Comparison of ENCODE assay signal across 8 mouse cellular contexts in genomic region chr7:142537879-142538278, GRCm38 (mm10). TPM values are rescaled to one million over a fixed set of nuclear protein-coding genes. Genes with fewer than 3 reads are reported as not detected.
DNase-seq lines count a peak whose midpoint lies in the region; ATAC-seq lines count a peak whose summit lies in the region.
"Had no signal": no experiment of that assay in that cellular context is flagged by ENCODE, and none has a peak within 500 bp of the region (broad histone marks: within the 10 kb centered on the region; RNA-seq: fewer than 3 reads in every experiment).

No protein-coding gene starts in this region.

- H3K4me3 ChIP-seq in forebrain, embryonic 15.5 days = no peak overlapping the region
- no peak overlapping the region for H3K4me3 ChIP-seq in limb, embryonic 11.5 days (ENCODE audit: low read depth, low read length)
- H3K4me3 ChIP-seq in midbrain, embryonic 13.5 days (replicated peaks) = no peak overlapping the region

- no peak overlapping the region for H3K27ac ChIP-seq in forebrain, embryonic 15.5 days (replicated peaks)
- H3K27ac ChIP-seq in limb, embryonic 11.5 days (replicated peaks; ENCODE audit: low read depth, low read length) = peak overlapping the region; percentile 98
- peak overlapping the region; percentile 48 for H3K27ac ChIP-seq in midbrain, embryonic 13.5 days
- H3K27ac ChIP-seq: macrophage had no signal

- H3K9ac ChIP-seq in forebrain, embryonic 15.5 days (replicated peaks) = no peak overlapping the region
- no peak overlapping the region for H3K9ac ChIP-seq in limb, embryonic 11.5 days (ENCODE audit: low read length)
- 0 out of 2 replicates have a peak overlapping the region, but pooled peaks have one; percentile 37 for H3K9ac ChIP-seq in midbrain, embryonic 13.5 days (replicated peaks)

- DNase-seq in R1 (ENCODE audit: low read depth, low spot score) = peak; percentile 76
- peak; percentile 51 for DNase-seq in cerebellum, adult 11-12 months
- DNase-seq in induced T-regulatory cell, adult 2 months (ENCODE audit: low read depth) = peak; percentile 77
- DNase-seq in limb, embryonic 11.5 days (ENCODE audit: low spot score) = peak; percentile 98
- DNase-seq in spleen, postnatal 14 days (ENCODE audit: low spot score in 2 of 2) = peak; percentile 19 to 57

- 7% methylated on average over 6 of the region's 6 CpGs for WGBS in forebrain, embryonic 15.5 days
- 2% methylated on average over 6 of the region's 6 CpGs for WGBS in limb, embryonic 11.5 days
- WGBS in midbrain, embryonic 13.5 days = 7% methylated on average over 6 of the region's 6 CpGs

- peak; percentile 69 for ATAC-seq in forebrain, embryonic 15.5 days (replicated peaks)
- ATAC-seq in limb, embryonic 11.5 days (ENCODE audit: insufficient number of reproducible peaks, low FRiP score, low TSS enrichment, low read depth) = peak; percentile 65; the same call in 1 of the 2 replicates
- ATAC-seq in midbrain, embryonic 13.5 days = 0 out of 2 replicates have a peak, but pooled peaks have one; percentile 28

- H3K4me1 ChIP-seq in forebrain, embryonic 15.5 days = peaks cover 25% of the 10 kb centered on the region
- peaks cover 73% of the 10 kb centered on the region for H3K4me1 ChIP-seq in limb, embryonic 11.5 days (ENCODE audit: control insufficient read depth, insufficient read depth, low read length)
- peaks cover 31% of the 10 kb centered on the region for H3K4me1 ChIP-seq in midbrain, embryonic 13.5 days (replicated peaks)

- no peaks in the 10 kb centered on the region for H3K9me3 ChIP-seq in forebrain, embryonic 15.5 days
- no peaks in the 10 kb centered on the region for H3K9me3 ChIP-seq in limb, embryonic 11.5 days (ENCODE audit: control insufficient read depth, low read length)
- H3K9me3 ChIP-seq in midbrain, embryonic 13.5 days = no peaks in the 10 kb centered on the region

- no peak overlapping the region for H3K4me2 ChIP-seq in forebrain, embryonic 15.5 days (replicated peaks)
- peak overlapping the region; percentile 16; the same call in 1 of the 2 replicates for H3K4me2 ChIP-seq in limb, embryonic 11.5 days (ENCODE audit: low read depth, severe bottlenecking)
- no peak overlapping the region for H3K4me2 ChIP-seq in midbrain, embryonic 13.5 days (replicated peaks)

- H3K27me3 ChIP-seq in forebrain, embryonic 15.5 days = no peaks in the 10 kb centered on the region
- no peaks in the 10 kb centered on the region for H3K27me3 ChIP-seq in limb, embryonic 11.5 days (ENCODE audit: control insufficient read depth, insufficient read depth, low read length)
- H3K27me3 ChIP-seq in midbrain, embryonic 13.5 days = no peaks in the 10 kb centered on the region

- H3K36me3 ChIP-seq in forebrain, embryonic 15.5 days = peaks cover 5% of the 10 kb centered on the region; the same call in 1 of the 2 replicates
- peaks cover 6% of the 10 kb centered on the region; the same call in 1 of the 2 replicates for H3K36me3 ChIP-seq in limb, embryonic 11.5 days (ENCODE audit: control insufficient read depth, insufficient read depth, low read length)
- H3K36me3 ChIP-seq in midbrain, embryonic 13.5 days = peaks cover 20% of the 10 kb centered on the region

RNA-seq across cellular contexts. Expression of gene Mrpl23, which starts 5.4 kb away (rescaled TPM):
- polyA plus RNA-seq in forebrain, embryonic 15.5 days (2015; fragmentation: Nextera tagmentation; extraction: Ambion mirVana) = 20.1 and 22.4 TPM in 2 replicates
- polyA plus RNA-seq in limb, embryonic 11.5 days (2014; fragmentation: Nextera tagmentation; extraction: Ambion mirVana) = 17.8 and 19.7 TPM in 2 replicates
- polyA plus RNA-seq in midbrain, embryonic 13.5 days (2015; fragmentation: Nextera tagmentation; extraction: Ambion mirVana) = 12.8 and 13.7 TPM in 2 replicates

RNA-seq across cellular contexts. Expression of gene Tnnt3, which starts 39.2 kb away (rescaled TPM):
- polyA plus RNA-seq in forebrain, embryonic 15.5 days (2015; fragmentation: Nextera tagmentation; extraction: Ambion mirVana) = 0.98 TPM in 1 of 2 replicates, not detected in the other
- polyA plus RNA-seq in limb, embryonic 11.5 days (2014; fragmentation: Nextera tagmentation; extraction: Ambion mirVana) = 8.0 and 10.8 TPM in 2 replicates
- 0.68 and 1.0 TPM in 2 replicates for polyA plus RNA-seq in midbrain, embryonic 13.5 days (2015; fragmentation: Nextera tagmentation; extraction: Ambion mirVana)
- polyA plus RNA-seq: macrophage had no signal

Comparison
In these comparisons a context has a peak if more than half of its experiments do, and no peak if none do; other contexts are left out.
1. DNase-seq: peak in every context shown above with its lines; median percentile 98 in limb, embryonic 11.5 days; 77 in induced T-regulatory cell, adult 2 months; 76 in R1; 51 in cerebellum, adult 11-12 months; 38 in spleen, postnatal 14 days.